Mouse (Mus musculus) embryonic facial prominence, embryonic 11.5 days (tissue): ENCODE results near the gene Wdhd1. TPM values are rescaled to one million over a fixed set of nuclear protein-coding genes. Genes with fewer than 3 reads are reported as not detected.

Source experiments
- ATAC-seq: fragments of 200-750 bp; cut with Nextera tagmentation; replicated peaks from 2 replicates; pipeline ENCODE4 v1.8.0; 2017; ENCODE audit warnings: low read depth; ENCODE audit not compliant: insufficient number of reproducible peaks, low FRiP score, low TSS enrichment
- DNase-seq: peaks from one replicate; pipeline ENCODE4 v3.0.0-alpha.2; 2015; ENCODE audit warnings: low spot score
- H3K27ac ChIP-seq: fragments of 300-500 bp; sonication (generic); replicated peaks from 2 replicates; pipeline ENCODE4 v1.5.1; 2014; ENCODE audit warnings: mild to moderate bottlenecking, low read depth, low read length, control low read depth
- H3K27me3 ChIP-seq: fragments of 300-500 bp; sonication (generic); 2 replicates; pipeline ENCODE4 v1.6.1; 2014; ENCODE audit warnings: mild to moderate bottlenecking, low read length, moderate library complexity, mixed read lengths; ENCODE audit not compliant: control insufficient read depth, insufficient read depth
- H3K36me3 ChIP-seq: fragments of 300-500 bp; sonication (generic); replicated peaks from 2 replicates; pipeline ENCODE4 v1.6.1; 2014; ENCODE audit warnings: low read depth, mild to moderate bottlenecking, low read length, moderate library complexity, mixed read lengths; ENCODE audit not compliant: control insufficient read depth, insufficient read depth
- H3K4me1 ChIP-seq: fragments of 300-500 bp; sonication (generic); 2 replicates; pipeline ENCODE4 v1.6.1; 2014; ENCODE audit warnings: low read length, mixed read lengths; ENCODE audit not compliant: control insufficient read depth, insufficient read depth
- H3K4me2 ChIP-seq: fragments of 300-500 bp; sonication (generic); 2 replicates; pipeline ENCODE4 v1.6.1; 2014; ENCODE audit warnings: low read depth, mild to moderate bottlenecking, control low read depth, low read length, moderate library complexity
- H3K4me3 ChIP-seq: fragments of 300-500 bp; sonication (generic); 2 replicates; pipeline ENCODE4 v1.5.1; 2014; ENCODE audit warnings: low read depth, low read length, control low read depth
- H3K9ac ChIP-seq: fragments of 300-500 bp; sonication (generic); replicated peaks from 2 replicates; pipeline ENCODE4 v1.6.1; 2014; ENCODE audit warnings: mild to moderate bottlenecking, control low read depth, low read length
- H3K9me3 ChIP-seq: fragments of 300-500 bp; sonication (generic); replicated peaks from 2 replicates; pipeline ENCODE4 v1.6.1; 2016; ENCODE audit warnings: mild to moderate bottlenecking, low read length, inconsistent platforms, mixed read lengths; ENCODE audit not compliant: control insufficient read depth
- WGBS: fragments of 180-500 bp; shearing (Covaris S2); extraction: QIAGEN DNeasy Blood & Tissue Kit; methylation state at CpG from one replicate; pipeline ENCODE4 v1.1.7; 2014; 5-methylcytosine and 5-hydroxymethylcytosine counted together
- polyA plus RNA-seq: library from polyadenylated mRNA; unstranded; fragments of >200 nt; fragmentation: Nextera tagmentation; extraction: Ambion mirVana; gene quantifications from 2 replicates; pipeline ENCODE4 v1.2.1, GENCODE M21; 2014

The Wdhd1 gene
- polyA plus RNA-seq, 1 experiment from 2014 or later, result 52.8 TPM

DNA sequence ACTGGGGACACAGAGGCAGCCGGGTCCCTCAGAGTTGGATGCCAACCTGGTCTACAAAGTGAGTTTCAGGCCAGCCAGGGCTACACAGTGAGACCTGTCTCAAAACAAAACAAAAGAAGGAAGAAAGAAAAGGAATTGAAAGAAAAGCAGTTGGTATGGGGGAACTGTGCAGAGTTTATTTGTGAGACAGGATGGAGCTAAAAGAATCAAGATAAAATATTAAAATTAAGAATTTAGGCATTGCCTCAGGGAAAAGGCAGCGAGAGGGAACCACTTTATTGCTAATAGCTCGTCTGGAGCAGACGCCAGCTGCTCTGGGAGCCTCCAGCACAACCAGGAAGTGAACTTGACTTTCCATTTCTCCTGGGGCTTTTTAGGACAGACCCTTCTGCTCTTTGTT lies 17.5 kb upstream of the Wdhd1 start:
- no peak for ATAC-seq
- 40% methylated on average over 4 of the region's 4 CpGs for WGBS
- DNase-seq, result no peak
- no peaks in the 10 kb centered on the region for H3K4me1 ChIP-seq
- no peaks in the 10 kb centered on the region for H3K9me3 ChIP-seq
- no peak overlapping the region for H3K27ac ChIP-seq
- H3K36me3 ChIP-seq, result peaks cover 3% of the 10 kb centered on the region; the same call in 1 of the 2 replicates
- H3K27me3 ChIP-seq, result no peaks in the 10 kb centered on the region
- no peak overlapping the region for H3K9ac ChIP-seq
- no peak overlapping the region for H3K4me3 ChIP-seq
- H3K4me2 ChIP-seq, result no peak overlapping the region

DNA sequence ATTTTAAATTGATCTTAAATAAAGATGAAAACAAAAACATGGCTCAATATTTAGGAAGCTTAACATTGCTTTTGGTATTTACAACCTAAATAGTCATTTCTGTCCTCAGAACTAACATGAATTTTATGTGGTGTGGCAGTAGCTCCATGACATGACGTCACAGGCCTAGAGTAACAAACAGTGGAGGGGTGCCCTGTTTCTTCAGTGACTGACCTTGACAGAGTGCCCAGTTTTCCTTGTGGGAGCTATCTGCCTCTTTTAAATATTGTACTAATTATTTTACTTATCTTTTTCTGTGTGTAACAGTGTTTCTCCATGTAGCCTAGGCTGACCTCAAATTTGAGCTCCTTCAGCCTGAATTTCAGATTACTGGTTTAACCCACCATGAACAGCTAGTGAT lies 15.1 kb upstream of the Wdhd1 start:
- no peak overlapping the region for H3K4me3 ChIP-seq
- H3K27me3 ChIP-seq, result no peaks in the 10 kb centered on the region
- no peaks in the 10 kb centered on the region for H3K9me3 ChIP-seq
- 79% methylated on average over 1 of the region's 1 CpGs for WGBS
- H3K36me3 ChIP-seq, result peaks cover 3% of the 10 kb centered on the region; the same call in 1 of the 2 replicates
- no peak overlapping the region for H3K9ac ChIP-seq
- ATAC-seq (no peak), DNase-seq (no peak)
- H3K4me2 ChIP-seq, result no peak overlapping the region
- no peak overlapping the region for H3K27ac ChIP-seq
- H3K4me1 ChIP-seq, result no peaks in the 10 kb centered on the region

GRCm38 (mm10) chr14:47287021-47287420 lies 10.4 kb upstream of the Wdhd1 start:
- 88% methylated on average over 5 of the region's 5 CpGs for WGBS
- Histone ChIP-seq H3K4me3 (no peak overlapping the region), H3K9ac (no peak overlapping the region), H3K36me3 (peaks cover 3% of the 10 kb centered on the region; the same call in 1 of the 2 replicates), H3K27me3 (no peaks in the 10 kb centered on the region), H3K4me1 (no peaks in the 10 kb centered on the region), H3K4me2 (no peak overlapping the region), H3K27ac (no peak overlapping the region), H3K9me3 (no peaks in the 10 kb centered on the region)
- DNase-seq, result no peak
- no peak for ATAC-seq

DNA sequence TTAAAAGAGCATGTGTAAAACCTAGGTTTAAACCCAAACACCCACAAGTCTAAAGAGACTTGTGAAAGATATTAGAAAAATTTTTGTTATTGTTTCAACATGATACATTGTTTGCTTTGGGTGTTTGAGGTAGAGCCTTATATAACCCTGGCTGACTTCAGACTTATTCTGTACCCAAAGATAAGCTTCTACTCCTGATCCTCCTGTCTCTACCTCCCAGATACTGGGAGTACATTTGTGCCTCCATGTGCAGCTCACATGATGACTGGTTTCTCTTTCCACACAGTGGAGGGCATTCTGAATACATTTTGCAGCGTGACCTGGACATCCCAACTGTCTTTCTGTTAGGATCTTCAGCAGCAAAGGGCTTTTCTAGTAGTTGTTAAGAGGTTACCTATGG lies 9.6 kb upstream of the Wdhd1 start:
- Histone ChIP-seq H3K9me3 (no peaks in the 10 kb centered on the region), H3K4me3 (no peak overlapping the region), H3K27me3 (no peaks in the 10 kb centered on the region), H3K9ac (no peak overlapping the region), H3K4me1 (no peaks in the 10 kb centered on the region), H3K36me3 (peaks cover 3% of the 10 kb centered on the region; the same call in 1 of the 2 replicates), H3K4me2 (no peak overlapping the region), H3K27ac (no peak overlapping the region)
- DNase-seq (no peak), ATAC-seq (no peak)
- 88% methylated on average over 1 of the region's 1 CpGs for WGBS

- no peak overlapping the region for H3K27ac ChIP-seq
- no peaks in the 10 kb centered on the region for H3K4me1 ChIP-seq
- no peak for ATAC-seq
- DNase-seq, result no peak
- 97% methylated on average over 2 of the region's 2 CpGs for WGBS
- H3K36me3 ChIP-seq, result no peaks in the 10 kb centered on the region; the same call in 1 of the 2 replicates
- no peak overlapping the region for H3K4me2 ChIP-seq
- no peak overlapping the region for H3K9ac ChIP-seq
- H3K9me3 ChIP-seq, result no peaks in the 10 kb centered on the region
- no peak overlapping the region for H3K4me3 ChIP-seq
- H3K27me3 ChIP-seq, result no peaks in the 10 kb centered on the region
Measured at GRCm38 (mm10) chr14:47285271-47285670, 8.6 kb upstream of the Wdhd1 start.

DNA sequence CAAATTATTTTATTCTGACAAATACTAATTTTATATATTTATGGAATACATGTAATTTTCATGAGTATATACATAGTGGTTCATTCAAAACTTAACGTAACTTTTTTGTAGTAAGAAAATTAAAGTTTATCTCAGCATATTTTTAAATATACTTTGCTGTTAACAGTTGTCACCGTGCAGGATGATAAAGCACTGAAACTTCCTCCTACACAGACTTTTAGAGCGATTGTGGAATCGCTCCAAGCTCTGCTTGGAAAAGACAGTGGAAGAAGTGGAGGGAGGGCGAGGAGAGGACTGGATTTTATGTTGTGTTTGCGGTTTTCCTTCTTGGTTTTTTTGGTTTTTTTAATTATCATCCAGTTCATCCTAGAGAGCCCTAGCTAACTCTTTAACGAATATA lies 6.9 kb upstream of the Wdhd1 start:
- H3K9ac ChIP-seq, result no peak overlapping the region
- H3K27ac ChIP-seq, result no peak overlapping the region
- no peak for DNase-seq

DNA sequence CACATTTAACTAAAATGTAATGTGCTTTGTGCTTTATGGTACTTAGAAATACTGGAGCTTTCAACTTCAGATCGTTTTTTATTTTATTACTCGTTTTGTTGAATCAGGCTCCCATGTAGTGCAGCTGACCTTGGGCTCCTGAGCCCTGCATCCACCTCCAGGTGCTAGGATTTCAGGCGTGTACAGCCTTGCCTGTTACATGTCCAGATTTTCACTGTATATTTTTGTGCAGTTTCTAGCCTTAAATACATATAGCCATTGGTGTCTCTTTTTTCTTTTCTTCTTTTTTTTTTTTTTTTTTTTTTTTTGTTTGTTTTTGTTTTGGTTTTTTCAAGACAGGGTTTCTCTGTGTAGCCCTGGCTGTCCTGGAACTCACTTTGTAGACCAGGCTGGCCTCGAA lies 4.9 kb upstream of the Wdhd1 start:
- no peak overlapping the region for H3K9ac ChIP-seq
- DNase-seq, result no peak
- no peak overlapping the region for H3K4me3 ChIP-seq
- no peak for ATAC-seq
- H3K36me3 ChIP-seq, result no peaks in the 10 kb centered on the region
- H3K4me2 ChIP-seq, result no peak overlapping the region
- no peaks in the 10 kb centered on the region for H3K27me3 ChIP-seq
- no peak overlapping the region for H3K27ac ChIP-seq
- H3K4me1 ChIP-seq, result no peaks in the 10 kb centered on the region
- H3K9me3 ChIP-seq, result no peaks in the 10 kb centered on the region
- WGBS, result 93% methylated on average over 4 of the region's 4 CpGs

More for the DNA sequence above, 6.9 kb upstream of the Wdhd1 start:
- no peaks in the 10 kb centered on the region for H3K27me3 ChIP-seq
- ATAC-seq, result no peak
- H3K4me3 ChIP-seq, result no peak overlapping the region
- 94% methylated on average over 7 of the region's 7 CpGs for whole genome bisulfite sequencing
- H3K9me3 ChIP-seq, result no peaks in the 10 kb centered on the region
- H3K4me2 ChIP-seq, result no peak overlapping the region
- H3K4me1 ChIP-seq, result no peaks in the 10 kb centered on the region
- H3K36me3 ChIP-seq, result no peaks in the 10 kb centered on the region

GRCm38 (mm10) chr14:47279058-47279457 lies 2.4 kb upstream of the Wdhd1 start:
- ATAC-seq (no peak), DNase-seq (no peak)
- Histone ChIP-seq H3K27me3 (no peaks in the 10 kb centered on the region), H3K9me3 (no peaks in the 10 kb centered on the region), H3K27ac (no peak overlapping the region), H3K4me3 (no peak overlapping the region), H3K36me3 (no peaks in the 10 kb centered on the region), H3K4me2 (no peak overlapping the region), H3K4me1 (no peaks in the 10 kb centered on the region), H3K9ac (no peak overlapping the region)
- WGBS, result 80% methylated on average over 2 of the region's 2 CpGs
